Mouse (Mus musculus): Measurements from ENCODE around the gene Pomc.

- TF ChIP-seq CTCF (IDR thresholded peaks at IDR 0.05; ENCODE audit: extremely low read depth, insufficient read length, insufficient replicate concordance, low read depth, low read length), result no peak
- TF ChIP-seq POLR2A (IDR thresholded peaks at IDR 0.05; ENCODE audit: low read depth, low read length), result no peak
Measured at GRCm38 (mm10) chr12:3991047-3991446, 36.3 kb downstream of the Pomc start.

Measured in small intestine, adult 2 months (tissue).